Mouse (Mus musculus) right cerebral cortex, postnatal 14 days (tissue): Measurements from ENCODE around the gene Fam90a1a.
"Not testable (repeated sequence)": the region's sequence is repeated elsewhere in the genome, so short reads cannot be mapped to it uniquely, and the experiment has no call there.

ENCODE experiments used
- DNase-seq: peaks from one replicate; pipeline ENCODE4 v3.0.0; 2022

Gene Fam90a1a

GRCm38 (mm10) chr8:21958414-21958813 is at the start of gene Fam90a1a:
TSS of gene Fam90a1a (plus strand) at chr8:21958714.
- DNase-seq, result no peak

GRCm38 (mm10) chr8:21911931-21912330 is 46.6 kb upstream of the Fam90a1a start:
- DNase-seq, result no peak

GRCm38 (mm10) chr8:21912554-21912953 is 46.0 kb upstream of the Fam90a1a start:
- DNase-seq, result no peak

GRCm38 (mm10) chr8:21915625-21916024 is 42.9 kb upstream of the Fam90a1a start:
- no peak for DNase-seq

GRCm38 (mm10) chr8:21930754-21931153 is 27.8 kb upstream of the Fam90a1a start:
- not testable (repeated sequence) for DNase-seq

GRCm38 (mm10) chr8:21932610-21933009 is 25.9 kb upstream of the Fam90a1a start, which contains the start of gene Defb15:
TSS of gene Defb15 (minus strand) at chr8:21932710.
- no peak for DNase-seq

GRCm38 (mm10) chr8:21938052-21938451 is 20.5 kb upstream of the Fam90a1a start, which contains the start of gene Defb35:
TSS of gene Defb35 (plus strand) at chr8:21938352.
- not testable (repeated sequence) for DNase-seq

GRCm38 (mm10) chr8:21946462-21946861 is 12.1 kb upstream of the Fam90a1a start, which contains the start of gene Defb13:
TSS of gene Defb13 (plus strand) at chr8:21946762.
- no peak for DNase-seq

- DNase-seq, result no peak
Measured at GRCm38 (mm10) chr8:21947311-21948017, 11.1 kb upstream of the Fam90a1a start.

GRCm38 (mm10) chr8:21955321-21955720 is 3.2 kb upstream of the Fam90a1a start:
- peak; percentile 71 for DNase-seq

GRCm38 (mm10) chr8:21956336-21956735 is 2.2 kb upstream of the Fam90a1a start:
- DNase-seq, result no peak

GRCm38 (mm10) chr8:21966646-21967045 is 8.1 kb downstream of the Fam90a1a start:
- DNase-seq, result no peak

- DNase-seq, result no peak
Measured at GRCm38 (mm10) chr8:21969475-21969874, 11.0 kb downstream of the Fam90a1a start, which contains the start of gene Ccdc70. TSS of gene Ccdc70 (plus strand) at chr8:21969775.

- DNase-seq, result peak; percentile 10
Measured at GRCm38 (mm10) chr8:21978193-21978592, 19.7 kb downstream of the Fam90a1a start.

GRCm38 (mm10) chr8:21981664-21982337 is 23.3 kb downstream of the Fam90a1a start:
- no peak for DNase-seq

- DNase-seq, result peak; percentile 55
Measured at GRCm38 (mm10) chr8:21992184-21992583, 33.7 kb downstream of the Fam90a1a start.

GRCm38 (mm10) chr8:21995181-21995580 is 36.7 kb downstream of the Fam90a1a start:
- no peak for DNase-seq

GRCm38 (mm10) chr8:22004750-22005522 is 46.4 kb downstream of the Fam90a1a start:
- DNase-seq, result no peak

GRCm38 (mm10) chr8:22006423-22006822 is 47.9 kb downstream of the Fam90a1a start:
- no peak for DNase-seq

GRCm38 (mm10) chr8:22009403-22009802 is 50.9 kb downstream of the Fam90a1a start:
- DNase-seq, result no peak

- no peak for DNase-seq
Measured at GRCm38 (mm10) chr8:22013034-22013707, 54.7 kb downstream of the Fam90a1a start.
